Mouse (Mus musculus): ENCODE data around the gene Crybg2.

DNA sequence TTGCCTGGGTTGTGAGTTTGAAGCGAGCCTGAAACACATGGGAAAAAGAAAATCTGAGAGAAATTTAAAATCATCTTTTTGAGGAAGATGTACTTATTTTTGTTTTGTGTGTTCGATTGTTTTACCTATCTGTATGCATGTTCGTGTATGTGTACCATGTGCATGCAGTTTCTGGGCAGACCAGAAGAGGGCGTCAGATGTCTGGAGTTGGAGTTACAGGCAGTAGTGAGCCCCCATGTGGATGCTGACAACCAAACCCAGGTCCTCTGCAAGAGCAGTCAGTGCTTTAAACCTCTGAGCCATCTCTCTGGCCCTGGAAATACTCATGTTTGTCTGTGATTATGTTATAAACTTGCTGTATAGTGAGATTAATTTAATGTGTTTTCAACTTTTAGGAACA, 24.4 kb downstream of the Crybg2 start:
- 0 out of 2 replicates have a peak, but pooled peaks have one; percentile 20 for TF ChIP-seq CTCF (IDR thresholded peaks at IDR 0.05; ENCODE audit: low read depth, low read length)
- TF ChIP-seq GATA2 (IDR thresholded peaks at IDR 0.05; ENCODE audit: borderline replicate concordance, low read depth, low read length), result no peak
- no peak for TF ChIP-seq GATA1 (IDR thresholded peaks at IDR 0.05; ENCODE audit: borderline replicate concordance, low read length)
- TF ChIP-seq POLR2AphosphoS5 (IDR thresholded peaks at IDR 0.05; ENCODE audit: insufficient replicate concordance, low read depth, low read length), result no peak
- no peak for TF ChIP-seq TAL1 (conservative IDR thresholded peaks at IDR 0.05; ENCODE audit: low read depth, low read length)
